Mouse (Mus musculus) B cell, adult 2 months (primary cell): Measurements from ENCODE around the gene Arhgef17.

Experiments
- DNase-seq, 2 experiments: peaks; one replicate each; pipeline ENCODE4 v3.0.0; 2022

The Arhgef17 gene

GRCm38 (mm10) chr7:100911246-100911770 is 20.6 kb downstream of the Arhgef17 start:
- no peak for DNase-seq

GRCm38 (mm10) chr7:100908567-100908966 is 23.3 kb downstream of the Arhgef17 start:
- peak in 1 of 2 experiments; percentile 37 for DNase-seq

- no peak for DNase-seq
Observed at GRCm38 (mm10) chr7:100908061-100908460, 23.8 kb downstream of the Arhgef17 start.

- DNase-seq = peak; percentile 83 to 85
Observed at GRCm38 (mm10) chr7:100907231-100907630, 24.7 kb downstream of the Arhgef17 start.

GRCm38 (mm10) chr7:100906029-100906789 is 25.7 kb downstream of the Arhgef17 start:
- DNase-seq = no peak

- no peak for DNase-seq
Observed at GRCm38 (mm10) chr7:100905037-100905436, 26.9 kb downstream of the Arhgef17 start.

GRCm38 (mm10) chr7:100904612-100905011 is 27.3 kb downstream of the Arhgef17 start:
- DNase-seq = no peak

GRCm38 (mm10) chr7:100902451-100903137 is 29.3 kb downstream of the Arhgef17 start:
- DNase-seq = no peak

- DNase-seq = no peak
Observed at GRCm38 (mm10) chr7:100897828-100898227, 34.1 kb downstream of the Arhgef17 start.

- no peak for DNase-seq
Observed at GRCm38 (mm10) chr7:100894833-100895226, 37.1 kb downstream of the Arhgef17 start.

GRCm38 (mm10) chr7:100894057-100894832 is 37.7 kb downstream of the Arhgef17 start:
- DNase-seq = peak in 1 of 2 experiments; percentile 31

GRCm38 (mm10) chr7:100893249-100894056 is 38.5 kb downstream of the Arhgef17 start:
- DNase-seq = no peak

GRCm38 (mm10) chr7:100886535-100886934 is 45.4 kb downstream of the Arhgef17 start:
- DNase-seq = peak; percentile 84 to 86

GRCm38 (mm10) chr7:100884460-100884859 is 47.4 kb downstream of the Arhgef17 start:
- no peak for DNase-seq

GRCm38 (mm10) chr7:100881950-100882349 is 50.0 kb downstream of the Arhgef17 start:
- no peak for DNase-seq

GRCm38 (mm10) chr7:100881531-100881930 is 50.4 kb downstream of the Arhgef17 start:
- DNase-seq = no peak

GRCm38 (mm10) chr7:100879595-100879994 is 52.3 kb downstream of the Arhgef17 start:
- DNase-seq = peak; percentile 77 to 79

- DNase-seq = no peak
Observed at GRCm38 (mm10) chr7:100876771-100877170, 55.1 kb downstream of the Arhgef17 start.

- no peak for DNase-seq
Observed at GRCm38 (mm10) chr7:100876293-100876692, 55.6 kb downstream of the Arhgef17 start.

GRCm38 (mm10) chr7:100875822-100876221 is 56.1 kb downstream of the Arhgef17 start:
- DNase-seq = no peak

- no peak for DNase-seq
Observed at GRCm38 (mm10) chr7:100873197-100873596, 58.7 kb downstream of the Arhgef17 start.

- no peak for DNase-seq
Observed at GRCm38 (mm10) chr7:100871892-100872291, 60.0 kb downstream of the Arhgef17 start.
